Mouse (Mus musculus) CD4-positive, CD25-positive, alpha-beta regulatory T cell, adult 2 months (primary cell): Measurements from ENCODE around the gene Vmn1r81.

Experiments
- DNase-seq: peaks from one replicate; pipeline ENCODE4 v3.0.0-alpha.2; 2012; ENCODE audit warnings: low read depth, low spot score

The Vmn1r81 gene

GRCm38 (mm10) chr7:12268169-12268568 lies at the start of gene Vmn1r81:
Gene Vmn1r81 (minus strand): TSS chr7:12268269.
- no peak for DNase-seq

GRCm38 (mm10) chr7:12300130-12300529 lies 32.1 kb upstream of the Vmn1r81 start, which contains the start of gene Vmn1r82:
Gene Vmn1r82 (plus strand): TSS chr7:12300430.
- no peak for DNase-seq

- no peak for DNase-seq
These were observed 63.9 kb downstream of the Vmn1r81 start for GRCm38 (mm10) chr7:12204141-12204540.
